Mouse (Mus musculus) neutrophil, adult 5-6 weeks (primary cell): Measurements from ENCODE around the gene Pgk1. TPM values are rescaled to one million over a fixed set of nuclear protein-coding genes. Genes with fewer than 3 reads are reported as not detected.
"Not testable (repeated sequence)": the region's sequence is repeated elsewhere in the genome, so short reads cannot be mapped to it uniquely, and the experiment has no call there.

Experiments used
- ATAC-seq: fragments of 151-379, 151-347 bp; 2 replicates; pipeline ENCODE4 v1.8.0; 2017; ENCODE audit warnings: mild to moderate bottlenecking, moderate TSS enrichment; ENCODE audit not compliant: insufficient number of reproducible peaks, poor library complexity, low FRiP score, severe bottlenecking; ENCODE audit errors: extremely low read depth
- total RNA-seq: library from RNA; stranded (forward); fragments of 200-1000 nt; gene quantifications from 2 replicates; pipeline ENCODE4 v1.2.3, GENCODE M21; 2017

The Pgk1 gene
- 108 and 109 TPM in 2 replicates for total RNA-seq

DNA sequence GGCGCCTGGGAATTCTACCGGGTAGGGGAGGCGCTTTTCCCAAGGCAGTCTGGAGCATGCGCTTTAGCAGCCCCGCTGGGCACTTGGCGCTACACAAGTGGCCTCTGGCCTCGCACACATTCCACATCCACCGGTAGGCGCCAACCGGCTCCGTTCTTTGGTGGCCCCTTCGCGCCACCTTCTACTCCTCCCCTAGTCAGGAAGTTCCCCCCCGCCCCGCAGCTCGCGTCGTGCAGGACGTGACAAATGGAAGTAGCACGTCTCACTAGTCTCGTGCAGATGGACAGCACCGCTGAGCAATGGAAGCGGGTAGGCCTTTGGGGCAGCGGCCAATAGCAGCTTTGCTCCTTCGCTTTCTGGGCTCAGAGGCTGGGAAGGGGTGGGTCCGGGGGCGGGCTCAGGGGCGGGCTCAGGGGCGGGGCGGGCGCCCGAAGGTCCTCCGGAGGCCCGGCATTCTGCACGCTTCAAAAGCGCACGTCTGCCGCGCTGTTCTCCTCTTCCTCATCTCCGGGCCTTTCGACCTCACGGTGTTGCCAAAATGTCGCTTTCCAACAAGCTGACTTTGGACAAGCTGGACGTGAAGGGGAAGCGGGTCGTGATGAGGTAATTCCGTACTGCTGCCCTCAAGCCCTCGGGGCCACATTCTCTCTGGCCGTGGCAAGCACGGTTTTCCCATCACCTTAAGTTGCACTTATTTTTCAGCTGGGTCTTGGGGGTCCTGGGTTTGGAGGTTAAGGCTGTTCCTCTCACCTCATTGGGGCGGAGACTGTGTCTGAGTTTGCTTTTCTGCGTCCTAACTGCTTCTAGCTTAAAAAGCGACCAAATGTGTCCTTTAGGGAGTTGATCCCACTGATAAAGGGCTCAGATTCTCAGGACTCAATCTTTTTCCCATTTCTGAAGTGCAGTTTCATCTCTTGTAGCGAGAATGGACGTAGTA lies at the start of gene Pgk1:
Gene Pgk1 (plus strand): TSS at position 388 of the 937 bp plus-strand sequence.
- ATAC-seq: peak; percentile 99

- peak; percentile 35; the same call in 1 of the 2 replicates for ATAC-seq
Observed at GRCm38 (mm10) chrX:106139309-106140070, 47.4 kb upstream of the Pgk1 start.

GRCm38 (mm10) chrX:106142936-106143335 lies 44.0 kb upstream of the Pgk1 start, which contains the start of gene Tlr13:
Tlr13 (plus strand) TSS chrX:106143204.
- peak; percentile 63; the same call in 1 of the 2 replicates for ATAC-seq

DNA sequence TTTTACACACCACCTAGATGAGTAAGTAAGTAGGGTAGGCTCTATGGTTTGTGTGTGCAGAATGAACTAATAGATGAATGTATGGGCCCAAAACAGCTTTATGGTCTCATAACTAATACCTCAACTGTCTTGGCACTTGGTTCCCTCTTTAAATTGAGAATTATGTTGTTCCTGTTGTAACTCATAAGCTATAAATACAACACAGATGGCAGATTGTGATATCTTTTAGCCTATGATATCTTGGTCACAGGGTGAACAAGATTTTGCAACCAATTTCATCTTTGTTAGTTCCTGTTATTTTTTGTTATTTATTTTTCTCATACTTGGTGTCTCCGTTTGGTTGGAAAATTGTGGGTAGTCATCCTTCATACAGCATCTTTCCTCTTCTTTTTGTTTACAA lies 38.7 kb upstream of the Pgk1 start:
- ATAC-seq: 0 out of 2 replicates have a peak, but pooled peaks have one; percentile 9

- ATAC-seq: no peak
Observed at GRCm38 (mm10) chrX:106149460-106149859, 37.4 kb upstream of the Pgk1 start.

DNA sequence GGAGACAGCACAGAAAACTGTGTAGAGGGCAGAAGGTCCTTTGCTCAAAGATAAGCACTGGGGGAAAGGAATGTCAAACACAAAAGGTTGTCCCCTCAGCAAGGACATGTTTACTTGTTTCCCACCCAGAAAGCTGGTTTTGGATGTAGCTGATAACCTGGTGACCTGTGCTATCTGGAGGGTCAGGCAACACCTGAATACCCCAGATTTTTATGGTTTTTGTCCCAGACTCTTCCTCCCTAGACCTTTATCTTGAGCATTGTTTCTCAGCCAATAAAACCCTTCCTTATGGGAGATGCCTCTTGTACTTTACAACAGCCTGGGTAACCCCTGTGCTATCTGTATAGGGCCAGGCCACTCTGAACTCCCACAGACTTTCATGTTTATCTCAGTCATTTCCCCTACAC lies 32.7 kb upstream of the Pgk1 start:
- ATAC-seq: no peak

- 0 out of 2 replicates have a peak, but pooled peaks have one; percentile 23 for ATAC-seq
Observed at GRCm38 (mm10) chrX:106155892-106156291, 31.0 kb upstream of the Pgk1 start.

DNA sequence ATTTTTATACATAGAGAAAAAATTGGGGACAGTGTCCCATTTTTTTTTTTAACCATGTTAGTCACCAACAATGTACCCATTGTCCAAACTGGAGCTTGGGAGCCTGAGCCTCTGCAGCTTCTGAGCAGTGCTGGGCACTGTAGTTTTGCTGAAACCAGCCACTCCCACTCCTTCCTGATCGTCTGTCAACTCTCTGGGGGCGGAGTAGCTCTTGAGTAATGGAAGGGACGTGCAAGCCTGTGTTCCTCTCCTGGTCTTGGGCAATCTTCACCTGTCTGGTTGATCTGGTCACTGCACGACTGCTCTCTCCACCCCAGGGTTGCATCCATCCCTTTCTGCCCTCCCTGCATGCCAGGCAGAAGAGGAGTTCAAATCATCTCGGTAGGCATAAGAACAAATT lies 22.9 kb upstream of the Pgk1 start:
- ATAC-seq: peak; percentile 67; the same call in 1 of the 2 replicates

DNA sequence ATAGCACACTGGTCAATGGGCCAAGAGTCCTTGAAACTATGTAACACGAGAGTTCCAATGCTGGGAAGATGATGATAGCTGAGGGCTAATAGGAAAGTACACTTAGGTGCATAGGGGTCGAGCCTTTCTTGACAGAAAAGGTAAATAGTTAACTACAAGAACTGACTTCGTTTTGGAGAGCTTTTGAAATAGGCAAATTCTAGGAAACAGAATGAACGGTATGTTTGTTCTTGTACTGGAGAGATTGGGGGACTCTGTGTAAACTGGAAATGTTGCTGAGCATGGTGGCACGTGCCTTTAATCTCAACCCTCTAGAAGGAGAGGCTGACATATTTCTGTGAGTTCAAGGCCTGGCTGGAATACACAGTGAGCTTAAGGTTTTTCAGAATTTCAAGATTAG lies 22.3 kb upstream of the Pgk1 start:
- no peak for ATAC-seq

DNA sequence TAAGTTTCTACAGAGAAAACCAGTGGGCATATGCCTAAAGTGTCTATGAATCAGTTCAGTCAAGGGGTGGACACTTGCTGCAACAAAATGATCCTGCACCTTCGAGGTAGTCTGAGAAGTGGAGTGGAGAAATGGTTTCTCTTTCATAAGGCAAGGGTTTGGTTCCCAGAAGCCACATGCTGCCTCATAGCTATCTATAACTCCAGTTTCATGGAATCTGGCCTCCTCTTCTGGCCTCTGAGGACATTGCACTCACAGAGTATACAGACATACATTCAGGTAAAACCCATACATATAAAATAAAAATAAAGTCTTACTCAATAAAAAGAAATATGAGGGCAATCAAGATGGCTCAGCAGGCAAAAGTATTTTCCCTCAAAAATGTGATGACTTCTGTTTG lies 21.8 kb upstream of the Pgk1 start:
- ATAC-seq: peak; percentile 58; the same call in 1 of the 2 replicates

DNA sequence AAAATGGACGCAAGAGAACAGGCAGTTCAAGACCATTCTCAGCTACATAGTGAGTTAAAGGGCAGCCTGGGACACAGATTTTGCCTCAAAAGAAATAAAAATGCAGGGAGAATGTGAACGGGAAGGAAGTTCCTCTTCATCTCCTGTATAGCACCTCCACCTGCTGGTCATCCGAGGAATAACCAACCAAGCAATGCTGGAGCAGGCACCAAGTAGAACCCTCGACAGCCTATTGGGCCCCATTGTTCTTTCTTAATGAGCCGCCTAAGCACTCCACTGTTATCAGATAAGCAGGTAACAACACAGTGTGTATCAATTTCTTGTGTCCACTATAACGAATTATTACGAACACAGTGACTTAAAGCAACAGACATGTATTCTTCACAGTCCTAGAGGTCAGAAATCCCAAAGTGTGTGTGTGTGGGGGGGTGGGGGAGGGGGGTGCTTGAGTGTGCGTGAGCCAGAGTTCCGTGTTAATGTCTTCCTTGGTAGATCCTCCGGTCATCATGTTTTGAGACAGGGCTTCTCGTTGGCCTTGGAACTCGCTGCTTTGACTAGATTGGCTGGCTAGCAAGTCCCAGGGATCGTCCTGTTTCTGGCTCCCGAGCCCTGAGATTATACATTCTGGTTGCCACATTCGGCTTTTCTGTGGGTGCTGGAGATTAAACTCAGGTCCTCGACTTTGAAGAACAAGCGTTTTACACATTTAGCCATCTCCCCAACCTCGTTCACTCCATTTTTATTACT lies 15.6 kb upstream of the Pgk1 start:
- ATAC-seq: peak; percentile 95

GRCm38 (mm10) chrX:106171853-106172154 lies 15.1 kb upstream of the Pgk1 start:
- ATAC-seq: no peak

DNA sequence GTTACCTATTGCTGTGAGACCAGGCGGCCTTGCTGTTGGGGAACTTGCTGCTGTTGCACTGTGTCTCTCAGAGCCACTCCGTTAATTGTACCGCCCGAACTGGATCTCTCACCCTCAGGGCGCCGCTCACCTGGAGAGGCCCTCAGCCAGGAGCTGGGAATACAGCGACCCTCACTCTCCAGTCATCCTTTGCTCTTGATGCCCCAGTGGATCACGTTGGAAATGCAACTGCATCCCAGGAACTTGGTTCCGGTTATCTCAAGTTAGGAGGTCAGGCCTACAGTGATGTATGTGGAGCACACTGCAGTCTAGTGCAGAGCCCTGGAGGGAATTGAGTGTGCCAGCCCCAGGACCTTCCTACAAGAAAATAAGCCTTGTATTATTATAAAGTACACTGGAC lies 10.6 kb upstream of the Pgk1 start:
- no peak for ATAC-seq

DNA sequence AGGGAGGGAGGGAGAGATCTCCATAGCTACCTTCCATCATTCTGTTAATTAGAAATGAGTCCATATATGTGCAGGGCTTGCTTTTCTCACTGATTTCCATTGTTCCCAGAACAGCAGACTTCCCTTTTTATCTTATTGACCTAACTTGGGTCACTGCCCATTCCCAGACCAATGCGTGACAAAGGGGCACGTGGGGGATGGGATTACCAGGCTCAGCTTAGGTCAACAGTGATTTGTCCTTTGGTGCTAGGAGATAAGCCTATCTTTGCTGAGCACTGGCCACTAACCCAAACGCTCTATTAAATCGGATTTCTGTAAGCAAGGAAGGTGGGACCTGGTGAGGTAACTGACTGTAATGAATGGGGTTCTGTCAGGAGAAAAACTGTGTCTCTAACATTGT lies 2.6 kb upstream of the Pgk1 start:
- ATAC-seq: no peak

GRCm38 (mm10) chrX:106185706-106186105 lies 1.2 kb upstream of the Pgk1 start:
- ATAC-seq: no peak

DNA sequence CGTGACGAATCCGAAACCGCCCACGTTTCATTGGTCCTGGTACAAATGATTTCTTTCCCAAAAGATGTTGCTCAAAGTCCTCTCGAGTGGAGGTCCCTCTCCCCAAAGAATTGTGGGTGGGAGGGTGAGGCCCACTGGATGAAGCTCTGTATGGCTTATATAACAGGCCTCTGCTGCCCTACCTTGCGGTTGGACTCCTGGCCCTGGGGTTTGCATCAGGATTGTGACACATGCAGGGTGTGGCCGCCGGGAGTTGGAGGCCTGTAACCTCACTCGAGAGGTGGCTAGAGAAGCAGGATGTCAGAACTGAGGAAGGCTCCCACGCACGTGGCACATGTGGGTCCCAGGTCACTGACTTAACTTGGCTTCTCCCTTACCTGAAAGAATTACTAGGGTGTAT lies 837 bp downstream of the Pgk1 start:
- peak; percentile 7; the same call in 1 of the 2 replicates for ATAC-seq

DNA sequence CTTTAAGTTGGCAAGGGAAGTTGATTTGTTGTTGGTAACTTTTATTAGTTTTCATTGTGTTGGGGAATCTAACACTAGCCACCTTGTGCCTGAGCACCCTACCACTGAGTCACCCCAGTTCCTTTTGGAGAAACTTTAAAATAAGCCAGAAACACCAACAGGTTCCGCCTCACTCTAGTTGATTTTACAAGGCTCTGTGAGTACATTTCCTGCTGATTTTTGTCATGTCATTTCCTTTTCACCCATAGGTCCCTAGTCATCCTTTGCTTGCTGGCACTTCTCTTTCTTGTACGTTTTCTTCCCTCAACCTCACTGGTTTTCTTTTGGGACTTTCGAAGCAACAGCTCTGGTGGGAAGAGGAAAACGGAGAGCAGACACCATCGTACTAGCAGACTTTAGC lies 2.5 kb downstream of the Pgk1 start:
- ATAC-seq: no peak

GRCm38 (mm10) chrX:106190091-106190490 lies 3.2 kb downstream of the Pgk1 start:
- ATAC-seq: no peak

- ATAC-seq: not testable (repeated sequence)
Observed at GRCm38 (mm10) chrX:106194361-106194760, 7.5 kb downstream of the Pgk1 start.
